Mouse (Mus musculus) testis, adult 2 months (tissue): Measurements from ENCODE around the gene Frat1.

Source experiments
- CTCF ChIP-seq: fragments of 200-500 bp; IDR thresholded peaks from 2 replicates; pipeline ENCODE4 v1.5.1; 2012; ENCODE audit warnings: low read depth, mild to moderate bottlenecking, inconsistent platforms, low read length, moderate library complexity; ENCODE audit not compliant: control insufficient read depth, insufficient read depth, insufficient replicate concordance
- POLR2A ChIP-seq: fragments of 200-500 bp; IDR thresholded peaks from 2 replicates; pipeline ENCODE4 v1.6.1; 2012; ENCODE audit warnings: low read depth, mild to moderate bottlenecking, inconsistent platforms, low read length, moderate library complexity; ENCODE audit not compliant: control insufficient read depth

DNA sequence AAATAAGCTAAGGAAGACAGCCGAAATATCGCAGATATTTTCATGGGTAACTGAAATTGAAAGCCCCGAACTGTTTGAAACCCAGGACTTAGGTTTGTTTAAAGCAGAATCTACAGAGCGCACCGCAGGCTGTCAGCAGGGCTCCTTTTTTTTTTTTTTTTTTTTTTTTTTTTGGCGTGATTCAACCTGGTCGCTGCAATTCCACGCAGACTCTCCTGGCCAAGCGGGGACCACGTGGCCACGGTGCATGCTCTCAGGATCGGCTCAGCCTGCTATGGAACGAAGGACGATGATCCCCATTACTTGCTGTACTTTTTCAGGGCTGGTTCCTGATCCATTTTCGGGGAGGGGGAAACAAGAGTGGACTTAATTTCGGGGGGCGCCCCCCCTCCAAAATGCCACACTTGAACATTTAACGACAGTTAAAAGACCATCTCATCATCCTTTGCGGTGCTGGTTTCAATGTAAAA is 1.4 kb downstream of the Frat1 start:
- TF ChIP-seq POLR2A (no peak), CTCF (no peak)
